ENCODE assay signal across 18 mouse cellular contexts in the genomic region with DNA sequence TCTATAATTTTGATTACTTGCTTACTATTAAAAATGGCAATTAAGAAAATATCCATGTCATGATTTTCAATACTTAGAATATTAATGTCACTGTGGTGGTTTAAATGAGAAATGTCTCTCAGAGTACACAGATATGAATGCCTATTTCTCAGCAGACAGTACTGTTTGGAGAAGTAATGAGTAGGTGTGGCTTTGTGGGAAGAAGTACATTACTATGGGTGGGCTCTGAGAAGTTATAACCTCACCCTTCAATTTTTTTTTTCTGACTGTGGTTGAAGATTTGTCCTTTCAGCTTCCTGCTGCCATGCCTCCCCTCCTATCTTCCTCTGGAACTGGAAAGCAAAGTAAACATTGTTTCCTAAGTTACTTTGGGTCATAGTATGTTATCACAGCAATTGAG. TPM values are rescaled to one million over a fixed set of nuclear protein-coding genes. Genes with fewer than 3 reads are reported as not detected.
"Had no signal": no experiment of that assay in that cellular context is flagged by ENCODE, and none has a peak within 500 bp of the region (broad histone marks: within the 10 kb centered on the region; RNA-seq: fewer than 3 reads in every experiment).

No protein-coding gene starts in this region.

- H3K27ac ChIP-seq: liver, embryonic 13.5 days; liver, embryonic 15.5 days; lung, embryonic 15.5 days; midbrain, embryonic 10.5 days; midbrain, embryonic 12.5 days; neural tube, embryonic 12.5 days had no signal

- ATAC-seq: liver, postnatal 0 days; lung, postnatal 0 days; midbrain, embryonic 16.5 days had no signal

- H3K4me3 ChIP-seq: liver, embryonic 13.5 days; liver, embryonic 15.5 days; lung, embryonic 15.5 days; midbrain, embryonic 10.5 days; midbrain, embryonic 12.5 days; neural tube, embryonic 12.5 days had no signal

- H3K4me1 ChIP-seq: liver, embryonic 13.5 days; liver, embryonic 15.5 days; lung, embryonic 15.5 days; midbrain, embryonic 10.5 days; midbrain, embryonic 12.5 days; neural tube, embryonic 12.5 days had no signal

- H3K9me3 ChIP-seq: liver, embryonic 13.5 days; liver, embryonic 15.5 days; lung, embryonic 15.5 days; midbrain, embryonic 10.5 days; midbrain, embryonic 12.5 days; neural tube, embryonic 12.5 days had no signal

- H3K36me3 ChIP-seq: liver, embryonic 13.5 days; liver, embryonic 15.5 days; lung, embryonic 15.5 days; midbrain, embryonic 10.5 days; midbrain, embryonic 12.5 days; neural tube, embryonic 12.5 days had no signal

- DNase-seq: liver, embryonic 13.5 days; liver, postnatal 0 days; lung, adult 2 months; lung, postnatal 4 days; midbrain, embryonic 14.5 days; right cerebral cortex, postnatal 14 days; thymus, adult 18-20 months; thymus, postnatal 14 days; thymus, postnatal 36 days had no signal

- H3K27me3 ChIP-seq: liver, embryonic 13.5 days; liver, embryonic 15.5 days; lung, embryonic 15.5 days; neural tube, embryonic 12.5 days had no signal

RNA-seq across cellular contexts. Expression of a gene that starts 51.3 kb away (rescaled TPM):
- total RNA-seq: megakaryocyte-erythroid progenitor cell, adult 5-6 weeks; neutrophil, adult 5-6 weeks had no signal
